Mouse (Mus musculus) kidney, postnatal 25 days (tissue): ENCODE measurements around the gene Plpp7.
A peak's percentile ranks its signal among the peaks of the same experiment; 100 is the strongest.

Experiments used
- DNase-seq, 2 experiments: peaks; one replicate each; pipeline ENCODE4 v3.0.0; 2021; ENCODE audit warnings: mixed read lengths in 2 of 2

Gene Plpp7

DNA sequence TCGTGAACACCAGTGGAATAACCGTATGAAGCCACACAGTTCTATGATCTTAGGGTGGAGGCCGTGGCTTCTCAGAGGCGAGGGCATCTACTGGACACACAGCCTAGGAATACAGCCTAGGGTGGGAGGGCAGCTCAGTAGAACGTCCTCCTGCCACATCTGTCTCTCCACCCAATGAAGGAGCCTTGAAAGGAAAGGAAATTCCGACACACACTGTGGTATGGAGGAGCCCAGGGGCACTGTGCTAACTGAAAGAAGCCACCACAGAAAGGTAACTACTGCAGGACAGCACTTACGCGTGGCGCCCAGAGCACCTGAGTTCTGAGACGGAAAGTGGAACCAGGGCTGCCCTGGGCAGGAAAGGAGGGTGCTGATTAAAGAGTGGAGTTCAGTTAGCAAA, 24.6 kb upstream of the Plpp7 start:
- no peak for DNase-seq

GRCm38 (mm10) chr2:32074404-32074803, 20.9 kb upstream of the Plpp7 start:
- DNase-seq = peak; percentile 86 to 92

DNA sequence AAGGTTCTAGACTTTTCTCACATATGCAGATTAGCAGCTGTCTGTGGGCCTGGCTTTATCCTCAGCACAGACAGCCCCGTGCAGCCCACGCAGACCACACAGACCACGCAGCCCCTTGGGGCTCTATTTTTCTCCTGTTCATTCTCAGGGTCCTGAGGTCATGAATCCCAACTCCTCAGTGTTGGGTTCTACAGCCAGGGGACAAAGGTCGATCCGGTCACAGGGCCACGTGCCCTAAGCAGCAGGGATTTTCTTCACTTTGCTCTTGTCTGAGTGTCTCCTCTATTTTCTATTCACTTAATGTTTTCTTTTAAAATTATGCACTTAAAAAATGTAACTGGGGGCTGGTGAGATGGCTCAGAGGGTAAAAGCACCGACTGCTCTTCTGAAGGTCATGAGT, 20.0 kb upstream of the Plpp7 start:
- DNase-seq = peak; percentile 66 to 73

- no peak for DNase-seq
These were observed 17.6 kb upstream of the Plpp7 start for GRCm38 (mm10) chr2:32077744-32078143.

DNA sequence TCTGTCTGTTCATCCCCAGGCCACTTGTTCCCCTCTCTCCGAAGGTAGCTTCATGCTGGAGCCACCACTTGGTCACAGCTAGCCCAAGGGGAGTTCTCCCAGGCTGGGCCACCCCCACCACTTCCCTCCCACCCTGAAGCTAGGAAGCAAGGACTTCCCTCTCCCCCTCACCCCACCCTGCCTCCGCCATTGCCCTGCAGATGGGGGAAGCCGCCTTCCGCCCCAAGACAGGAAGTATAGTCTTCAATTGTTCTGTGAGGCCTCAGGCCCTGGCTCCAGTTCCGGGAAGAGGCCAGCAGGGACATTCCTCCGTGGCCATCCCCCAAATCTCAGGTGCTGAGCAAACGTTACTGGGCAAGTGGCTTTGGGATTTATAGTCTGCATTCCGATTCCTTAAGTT, 16.8 kb upstream of the Plpp7 start:
- DNase-seq = peak; percentile 35 to 72

DNA sequence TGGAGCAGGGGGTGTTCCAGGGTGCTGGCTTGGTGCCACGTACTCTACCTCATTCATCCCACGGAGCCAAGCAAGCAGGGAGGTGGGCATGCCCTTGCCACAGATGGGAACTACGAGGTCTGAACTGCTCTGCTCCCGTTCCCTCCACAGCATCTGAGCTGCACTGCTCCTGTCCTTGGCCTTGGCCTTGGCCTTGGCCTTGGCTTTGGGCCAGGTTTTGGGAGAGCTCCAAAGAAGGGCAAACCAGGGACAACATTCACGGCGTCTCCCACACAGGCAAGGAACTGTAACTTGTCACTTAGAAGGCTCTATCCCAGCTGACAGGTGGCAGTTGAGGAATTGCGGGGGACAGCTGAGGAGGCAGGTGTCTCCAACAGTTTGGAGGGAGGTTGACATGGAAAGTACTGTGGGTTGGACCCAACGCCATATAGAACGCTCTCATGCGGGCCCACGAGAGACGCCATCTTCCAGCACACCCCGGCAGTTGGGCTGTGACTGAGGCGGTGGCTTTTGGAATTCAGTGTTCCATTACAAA, 16.1 kb upstream of the Plpp7 start:
- DNase-seq = no peak

- no peak for DNase-seq
These were observed 14.6 kb upstream of the Plpp7 start for GRCm38 (mm10) chr2:32080681-32081080.

GRCm38 (mm10) chr2:32081296-32081929, 13.9 kb upstream of the Plpp7 start:
- DNase-seq = no peak

DNA sequence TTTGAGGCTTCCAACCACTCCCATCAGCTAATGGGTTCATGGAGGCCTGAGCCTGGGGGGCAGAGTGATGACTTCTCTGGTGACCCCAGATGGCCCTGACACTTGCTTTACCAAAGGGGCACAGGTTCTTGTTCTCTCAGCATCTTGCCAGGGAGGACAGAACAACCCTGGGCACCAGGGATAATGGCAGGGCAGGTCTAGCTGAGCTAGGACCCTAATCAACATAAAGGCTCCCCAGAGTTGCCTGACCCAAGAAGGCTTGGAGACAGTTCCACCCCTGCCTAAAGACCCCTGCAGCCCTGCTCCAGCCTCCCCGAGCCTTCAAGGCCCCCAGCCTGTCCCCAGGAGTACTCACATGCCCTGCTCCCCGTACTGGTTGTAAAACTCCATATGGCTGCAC, 13.1 kb upstream of the Plpp7 start:
- no peak for DNase-seq

DNA sequence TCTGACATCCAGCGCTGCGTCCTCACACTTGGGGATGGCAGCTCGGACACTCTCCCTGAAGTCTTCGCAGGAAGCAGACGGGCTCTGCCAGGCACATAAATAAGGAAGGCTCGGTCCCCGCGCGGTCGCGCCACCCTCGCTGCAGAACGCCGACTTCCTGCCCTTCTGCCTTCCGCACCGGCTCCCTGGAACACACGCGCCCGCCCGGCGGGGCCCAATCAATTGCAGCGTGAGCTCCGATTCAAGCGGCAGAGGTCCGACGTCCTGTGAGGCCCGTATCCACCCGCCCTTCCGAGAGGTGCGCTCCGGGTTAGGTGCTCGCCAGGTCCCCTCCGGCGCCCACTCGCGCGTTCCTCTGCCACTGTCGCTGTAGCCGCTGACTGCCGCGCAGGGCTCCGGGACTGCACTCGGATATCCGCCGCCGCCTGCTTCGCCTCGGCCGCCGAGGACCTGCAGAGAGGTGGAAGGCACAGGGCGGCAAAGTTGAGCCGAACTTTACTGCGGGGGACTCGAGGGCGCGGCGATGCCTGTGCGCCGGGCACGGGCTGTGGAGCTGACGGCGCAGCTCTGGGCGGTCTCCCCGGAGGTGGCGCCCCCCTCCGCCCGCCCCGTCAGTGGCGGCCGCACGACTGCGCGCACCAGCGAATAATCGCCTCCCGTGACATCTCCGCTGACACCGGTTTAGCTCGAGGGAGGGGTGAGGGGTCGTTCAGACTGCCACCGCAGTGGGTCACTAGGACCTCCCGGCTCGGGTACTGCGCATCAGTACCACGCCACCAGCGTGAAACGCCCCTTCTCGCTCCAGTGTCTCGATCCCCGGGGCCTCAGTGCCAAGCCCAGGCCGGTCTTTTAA, 11.9 kb upstream of the Plpp7 start:
- DNase-seq = peak; percentile 42 to 63

DNA sequence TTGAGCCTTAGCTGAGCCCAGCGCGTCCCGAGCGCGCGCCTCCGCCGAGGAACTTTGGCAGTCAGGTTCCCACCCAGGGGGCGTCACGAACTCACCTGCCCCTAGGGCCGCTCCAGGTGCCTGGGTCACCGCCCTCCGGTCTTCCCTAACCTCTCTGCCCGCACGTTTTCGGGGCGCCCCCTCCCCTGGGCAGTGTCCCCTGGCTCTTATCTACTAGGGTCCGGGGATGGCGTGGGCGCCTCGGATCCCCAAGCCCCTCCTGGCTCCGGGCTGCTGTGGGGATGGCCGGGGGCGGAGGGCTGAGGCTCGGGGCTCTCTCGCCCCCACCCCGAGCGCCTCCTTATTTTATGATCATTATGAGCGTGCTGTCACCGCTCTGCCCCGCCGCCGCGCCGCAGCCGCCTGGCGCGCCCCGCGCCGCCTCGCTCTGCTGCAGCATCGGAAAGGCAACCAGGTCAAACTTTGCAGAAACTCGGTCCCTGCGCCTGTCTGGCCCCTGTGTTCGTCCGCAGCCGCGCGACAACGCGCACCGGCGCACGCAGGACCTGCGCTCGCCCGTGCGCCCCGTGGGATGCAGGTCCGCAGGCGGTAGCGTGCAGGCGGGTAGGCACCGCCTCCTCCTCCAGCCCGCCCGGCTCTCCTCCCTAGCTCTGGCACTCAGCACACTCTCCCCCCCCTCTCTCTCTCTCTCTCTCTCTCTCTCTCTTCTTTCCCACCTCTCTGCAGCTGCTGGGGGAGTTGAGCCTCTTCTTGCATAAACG, 11.0 kb upstream of the Plpp7 start, which contains the start of gene Fam78a:
TSS of gene Fam78a (minus strand) at position 747 of the 761 bp plus-strand sequence.
- peak; percentile 17 to 60 for DNase-seq

DNA sequence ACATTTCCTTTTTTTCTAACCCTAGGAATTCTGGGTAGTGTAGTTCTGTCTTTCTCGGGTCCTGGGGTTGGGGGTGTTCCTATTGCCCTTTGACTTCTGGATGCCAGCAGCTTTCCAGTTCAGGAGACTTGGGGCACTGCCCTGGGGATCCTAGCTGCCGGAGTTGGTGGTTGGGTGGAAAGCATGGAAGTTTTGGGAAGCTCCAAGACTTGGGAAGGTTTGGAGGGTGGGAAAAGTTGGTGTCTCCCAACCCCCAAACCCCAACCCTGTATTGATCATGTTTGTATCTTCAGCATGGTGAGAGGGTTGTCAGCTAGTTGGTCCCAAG, 10.5 kb upstream of the Plpp7 start:
- DNase-seq = no peak

DNA sequence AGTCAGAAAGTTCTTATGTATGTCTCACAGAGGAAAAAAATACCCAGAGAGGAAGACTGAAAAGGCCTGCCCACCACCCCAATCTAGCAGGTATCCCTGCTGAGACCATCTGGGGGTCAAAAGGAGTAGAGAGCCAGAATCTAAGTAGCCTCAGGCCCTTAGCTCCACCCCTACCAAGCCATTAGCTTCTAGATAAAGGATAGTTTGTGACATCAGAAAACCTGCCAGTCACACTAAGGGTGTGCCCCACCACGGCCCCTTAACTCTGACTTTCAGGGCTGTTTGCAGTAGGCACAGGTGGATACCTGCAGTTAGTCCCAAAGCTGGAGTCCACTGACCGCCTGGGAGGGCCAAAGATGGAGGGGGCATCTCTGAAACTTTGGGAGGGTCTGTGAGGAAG, 10.1 kb upstream of the Plpp7 start:
- DNase-seq = no peak

GRCm38 (mm10) chr2:32087606-32088005, 7.7 kb upstream of the Plpp7 start:
- no peak for DNase-seq

DNA sequence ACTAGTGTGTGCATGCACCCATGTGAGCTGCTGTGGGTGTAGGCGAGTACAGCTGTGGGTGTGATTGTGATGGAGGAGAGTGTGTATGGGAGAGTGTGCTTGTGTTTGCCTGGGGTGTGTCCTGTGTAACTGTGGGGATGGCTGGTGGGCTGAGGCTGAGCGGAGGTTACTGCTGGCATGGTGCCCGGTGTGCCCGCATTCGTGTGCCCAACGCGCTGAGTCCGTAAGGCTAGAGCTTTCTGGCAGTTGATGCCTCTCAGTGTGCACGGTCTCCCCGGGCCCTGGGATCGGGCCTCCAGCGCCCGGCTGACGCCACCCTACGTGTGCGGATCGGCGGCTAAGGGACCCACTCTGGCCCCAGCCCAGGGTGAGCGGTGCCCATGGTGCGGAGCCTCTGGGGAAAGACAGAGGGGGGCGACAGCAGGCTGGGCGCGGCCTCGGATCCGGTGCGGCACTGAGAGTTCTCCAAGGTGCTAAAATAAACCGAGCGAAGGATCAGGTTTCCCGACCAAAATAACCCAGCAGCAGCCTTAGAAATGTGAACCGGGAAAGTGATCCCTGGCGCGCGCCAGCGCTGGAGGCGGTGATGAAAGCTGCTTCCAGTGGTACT, 6.9 kb upstream of the Plpp7 start:
- DNase-seq = no peak

GRCm38 (mm10) chr2:32089606-32090005, 5.7 kb upstream of the Plpp7 start:
- no peak for DNase-seq

DNA sequence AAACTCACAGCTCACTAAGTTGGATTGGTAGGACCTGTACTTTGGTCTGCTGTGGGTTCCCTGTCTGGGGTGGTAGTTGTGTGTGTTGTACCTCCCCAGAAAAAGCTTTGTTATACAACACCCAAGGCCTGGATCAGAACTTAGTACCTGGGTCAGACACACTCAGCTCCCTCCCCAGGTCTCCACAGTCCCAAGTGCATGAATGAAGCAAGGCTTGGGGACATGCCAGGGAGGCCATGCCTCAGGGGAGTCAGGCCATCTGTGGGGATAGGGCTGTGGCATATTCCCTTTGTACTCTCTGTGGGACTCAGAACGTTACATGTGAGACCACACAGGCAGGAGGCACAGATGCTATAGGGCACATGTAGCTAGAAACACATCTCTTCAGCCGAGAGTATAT, 5.2 kb upstream of the Plpp7 start:
- no peak for DNase-seq

GRCm38 (mm10) chr2:32091956-32092355, 3.4 kb upstream of the Plpp7 start:
- DNase-seq = peak in 1 of 2 experiments; percentile 72

DNA sequence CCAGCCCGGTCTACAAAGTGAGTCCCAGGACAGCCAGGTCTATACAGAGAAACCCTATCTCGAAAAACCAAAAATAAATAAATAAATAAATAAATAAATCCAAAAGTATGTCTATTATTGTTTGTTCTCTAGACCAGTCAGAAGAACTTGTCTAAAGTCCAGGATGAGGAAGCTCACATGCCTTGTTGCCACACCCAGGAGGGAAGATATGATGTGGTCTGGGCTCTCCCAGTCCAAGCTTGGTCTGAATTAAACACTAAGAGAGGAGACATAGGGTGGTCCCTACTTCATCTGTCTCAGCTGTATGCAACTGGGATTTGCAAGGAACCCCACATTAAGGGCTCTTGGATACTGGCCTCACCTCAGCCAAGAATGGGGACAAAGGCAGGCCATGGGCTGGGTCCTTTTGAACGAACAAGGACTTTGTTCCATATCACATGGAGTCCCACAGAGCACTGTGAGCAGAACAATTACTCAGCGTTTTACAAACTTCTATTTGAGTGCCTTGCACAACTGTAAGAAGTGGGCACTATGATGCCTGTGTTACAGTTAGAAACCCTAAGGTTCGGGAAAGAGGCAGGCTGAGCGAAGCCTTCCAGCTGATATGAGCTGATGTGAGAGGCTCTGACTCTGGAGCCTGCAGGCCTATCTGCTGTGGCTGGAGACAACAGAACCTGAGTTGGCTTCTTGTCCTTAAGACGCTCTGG, 1.2 kb upstream of the Plpp7 start:
- DNase-seq = no peak

DNA sequence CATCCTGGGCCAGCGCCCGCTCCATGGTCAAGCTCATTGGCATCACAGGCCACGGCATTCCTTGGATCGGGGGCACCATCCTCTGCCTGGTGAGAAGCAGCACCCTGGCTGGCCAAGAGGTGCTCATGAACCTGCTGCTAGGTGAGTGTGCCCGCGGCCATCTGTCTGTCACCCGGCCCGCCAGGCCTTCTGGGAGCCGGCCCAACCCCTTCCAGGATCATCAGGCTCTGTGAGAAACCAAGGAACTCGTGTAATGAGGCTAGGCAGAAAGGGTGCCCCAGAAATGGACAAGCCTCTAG, 743 bp downstream of the Plpp7 start:
- DNase-seq = no peak

DNA sequence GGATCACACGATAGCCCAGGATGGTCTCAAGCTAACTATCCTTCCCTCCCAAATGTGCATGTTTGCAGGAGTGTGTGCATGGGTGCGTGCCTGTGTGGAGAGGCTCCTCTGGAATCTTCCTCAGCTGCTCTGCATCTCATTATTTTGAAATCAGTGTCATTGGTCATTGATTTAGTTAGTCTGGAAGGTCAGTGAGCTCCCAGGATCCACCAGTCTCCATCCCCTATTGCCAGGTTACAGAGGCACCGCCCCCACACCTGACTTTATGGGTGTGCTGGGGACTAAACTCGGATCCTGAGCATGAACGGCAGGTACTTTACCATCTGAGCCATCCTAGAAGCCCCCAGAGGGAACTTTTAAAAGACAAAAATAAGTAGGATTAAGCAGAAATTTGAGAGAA, 7.6 kb downstream of the Plpp7 start:
- DNase-seq = no peak

- DNase-seq = no peak
These were observed 8.2 kb downstream of the Plpp7 start for GRCm38 (mm10) chr2:32103557-32103956.

DNA sequence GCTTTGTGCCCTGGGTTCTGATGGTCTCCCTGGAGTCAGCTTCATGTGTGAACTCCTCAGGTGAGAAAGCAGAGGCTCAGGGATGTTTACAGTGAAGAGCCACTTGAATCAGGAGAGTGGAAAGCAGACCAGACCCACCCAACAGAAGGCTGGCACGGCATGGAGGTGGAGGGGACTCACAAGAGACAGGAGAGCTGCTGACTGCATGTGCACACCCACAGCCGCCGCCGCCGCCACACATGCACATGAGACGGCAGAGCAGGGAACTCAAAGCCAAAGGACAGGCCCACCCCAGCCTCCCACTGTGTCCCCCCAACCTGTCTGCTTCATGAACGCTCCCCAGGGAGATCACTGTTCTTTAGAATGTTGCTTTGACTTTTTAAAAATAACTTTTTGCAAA, 8.8 kb downstream of the Plpp7 start:
- no peak for DNase-seq
